In genomic region chr11:70595638-70596037, GRCm38 (mm10) we compare ENCODE assay signal across 12 mouse cellular contexts. TPM values are rescaled to one million over a fixed set of nuclear protein-coding genes. Genes with fewer than 3 reads are reported as not detected.
A peak's percentile ranks its signal among the peaks of the same experiment; 100 is the strongest.
DNase-seq lines count a peak whose midpoint lies in the region; ATAC-seq and TF ChIP-seq lines count a peak whose summit lies in the region.
"Had no signal": no experiment of that assay in that cellular context is flagged by ENCODE, and none has a peak within 500 bp of the region (broad histone marks: within the 10 kb centered on the region; RNA-seq: fewer than 3 reads in every experiment).

No protein-coding gene starts in this region.

- peak overlapping the region; percentile 77 for H3K27ac ChIP-seq in left cerebral cortex, adult 2 months
- H3K27ac ChIP-seq: embryonic facial prominence, embryonic 15.5 days; limb, embryonic 12.5 days had no signal

- TF ChIP-seq CTCF in left cerebral cortex, adult 2 months (IDR thresholded peaks at IDR 0.05): no peak

- peak; percentile 50 to 51; a peak in 3 of 4 replicates for ATAC-seq in hematopoietic stem cell, adult 5-6 weeks (replicated peaks in 1 of 2; ENCODE audit: insufficient read depth in 1 of 2, low FRiP score in 2 of 2, low TSS enrichment in 1 of 2, low read depth in 1 of 2, poor library complexity in 2 of 2, severe bottlenecking in 2 of 2)
- ATAC-seq in megakaryocyte, adult 5-6 weeks (ENCODE audit: poor library complexity, severe bottlenecking): peak; percentile 60
- ATAC-seq: Patski had no signal

- DNase-seq in left cerebral cortex, adult 2 months (ENCODE audit: extremely low spot score in 1 of 2, low spot score in 2 of 2): no peak
- no peak for DNase-seq in left cerebral cortex, postnatal 10 days (ENCODE audit: extremely low spot score in 1 of 2, low spot score in 2 of 2)
- DNase-seq in adipocyte (ENCODE audit: low spot score): peak; percentile 21
- DNase-seq in urinary bladder, postnatal 14 days (ENCODE audit: low spot score): no peak
- DNase-seq in gastrocnemius, postnatal 14 days: no peak
- DNase-seq in urinary bladder, postnatal 36 days (ENCODE audit: low spot score in 2 of 2): no peak
- DNase-seq: right cerebral cortex, postnatal 4 days had no signal

- intact Hi-C loops in left cerebral cortex, adult 2 months (cut with DNase I): no loop called here
- intact Hi-C loops in left cerebral cortex, postnatal 10 days (cut with DNase I): loop anchor here (5.0 kb wide), 1 partner anchor 33 kb away; the partner anchor contains the start of gene Mink1
- intact Hi-C loops in gastrocnemius, postnatal 14 days (cut with DNase I; ENCODE audit: low total_unique reads): no loop called here

- no peak overlapping the region for H3K4me3 ChIP-seq in left cerebral cortex, adult 2 months
- H3K4me3 ChIP-seq: embryonic facial prominence, embryonic 15.5 days; limb, embryonic 12.5 days had no signal

RNA-seq across cellular contexts. Expression of gene 4930544D05Rik, which starts 20.0 kb away (rescaled TPM):
- under 1 TPM; 0.61 TPM for total RNA-seq in left cerebral cortex, adult 2 months (2021)
- total RNA-seq in left cerebral cortex, postnatal 10 days (2021): 1 to 10 TPM in 1 of 2 experiments, under 1 TPM in 1; 0.45 to 1.1 TPM
- not detected in 2 replicates for total RNA-seq in hematopoietic stem cell, adult 5-6 weeks (2017)
- not detected in 2 replicates for total RNA-seq in megakaryocyte, adult 5-6 weeks (2015)
- total RNA-seq in megakaryocyte, adult 5-6 weeks (2017): not detected in 2 replicates
- total RNA-seq in gastrocnemius, postnatal 14 days (2021): not detected

RNA-seq across cellular contexts. Expression of gene Chrne, which starts 23.4 kb away (rescaled TPM):
- total RNA-seq in left cerebral cortex, adult 2 months (2021): not detected
- total RNA-seq in left cerebral cortex, postnatal 10 days (2021): under 1 TPM in 1 of 2 experiments, not detected in 1; 0.75 TPM
- total RNA-seq in hematopoietic stem cell, adult 5-6 weeks (2017): not detected in 2 replicates
- total RNA-seq in megakaryocyte, adult 5-6 weeks (2015): 0.36 TPM in 1 of 2 replicates, not detected in the other
- 0.41 and 1.2 TPM in 2 replicates for total RNA-seq in megakaryocyte, adult 5-6 weeks (2017)
- 10 to 100 TPM; 38.7 to 39.4 TPM for total RNA-seq in gastrocnemius, postnatal 14 days (2021)

RNA-seq across cellular contexts. Expression of gene Mink1, which starts 33.0 kb away (rescaled TPM):
- 100 to 1,000 TPM; 411 to 445 TPM for total RNA-seq in left cerebral cortex, adult 2 months (2021)
- 100 to 1,000 TPM; 252 to 262 TPM for total RNA-seq in left cerebral cortex, postnatal 10 days (2021)
- 26.4 and 30.8 TPM in 2 replicates for total RNA-seq in hematopoietic stem cell, adult 5-6 weeks (2017)
- total RNA-seq in megakaryocyte, adult 5-6 weeks (2015): 20.6 and 21.3 TPM in 2 replicates
- total RNA-seq in megakaryocyte, adult 5-6 weeks (2017): 12.7 and 17.5 TPM in 2 replicates
- total RNA-seq in gastrocnemius, postnatal 14 days (2021): 10 to 100 TPM; 26.1 to 27.7 TPM

RNA-seq across cellular contexts. Expression of gene Gp1ba, which starts 43.3 kb away (rescaled TPM):
- not detected for total RNA-seq in left cerebral cortex, adult 2 months (2021)
- total RNA-seq in left cerebral cortex, postnatal 10 days (2021): not detected
- 0.45 and 0.75 TPM in 2 replicates for total RNA-seq in hematopoietic stem cell, adult 5-6 weeks (2017)
- 0.20 and 0.23 TPM in 2 replicates for total RNA-seq in megakaryocyte, adult 5-6 weeks (2015)
- 0.04 TPM in 1 of 2 replicates, not detected in the other for total RNA-seq in megakaryocyte, adult 5-6 weeks (2017)
- total RNA-seq in gastrocnemius, postnatal 14 days (2021): under 1 TPM in 1 of 2 experiments, not detected in 1; 0.08 TPM

RNA-seq across cellular contexts. Expression of gene Rnf167, which starts 51.4 kb away (rescaled TPM):
- total RNA-seq in left cerebral cortex, adult 2 months (2021): 10 to 100 TPM; 81.7 to 86.9 TPM
- total RNA-seq in left cerebral cortex, postnatal 10 days (2021): 10 to 100 TPM; 62.2 to 62.7 TPM
- total RNA-seq in hematopoietic stem cell, adult 5-6 weeks (2017): 51.8 and 73.4 TPM in 2 replicates
- total RNA-seq in megakaryocyte, adult 5-6 weeks (2015): 75.6 and 82.1 TPM in 2 replicates
- 57.4 and 60.0 TPM in 2 replicates for total RNA-seq in megakaryocyte, adult 5-6 weeks (2017)
- 10 to 100 TPM; 34.9 to 35.7 TPM for total RNA-seq in gastrocnemius, postnatal 14 days (2021)

Comparison
In these comparisons a context has a peak if more than half of its experiments do, and no peak if none do; other contexts are left out.
1. RNA of gene Chrne, which starts 23.4 kb away (total RNA-seq): 38.7 to 39.4 TPM in gastrocnemius, postnatal 14 days; 0.36 to 1.2 TPM in megakaryocyte, adult 5-6 weeks, 0.75 TPM in left cerebral cortex, postnatal 10 days, not detected in left cerebral cortex, adult 2 months and not detected in hematopoietic stem cell, adult 5-6 weeks; every median in the first group is over 10 times any median in the second.